Mouse (Mus musculus): Measurements from ENCODE around the gene Wbp1. TPM values are rescaled to one million over a fixed set of nuclear protein-coding genes. Genes with fewer than 3 reads are reported as not detected.

Wbp1 gene
- total and polyA plus RNA-seq, 3 experiments, result 42.4 to 72.8 TPM; not detected in 1

DNA sequence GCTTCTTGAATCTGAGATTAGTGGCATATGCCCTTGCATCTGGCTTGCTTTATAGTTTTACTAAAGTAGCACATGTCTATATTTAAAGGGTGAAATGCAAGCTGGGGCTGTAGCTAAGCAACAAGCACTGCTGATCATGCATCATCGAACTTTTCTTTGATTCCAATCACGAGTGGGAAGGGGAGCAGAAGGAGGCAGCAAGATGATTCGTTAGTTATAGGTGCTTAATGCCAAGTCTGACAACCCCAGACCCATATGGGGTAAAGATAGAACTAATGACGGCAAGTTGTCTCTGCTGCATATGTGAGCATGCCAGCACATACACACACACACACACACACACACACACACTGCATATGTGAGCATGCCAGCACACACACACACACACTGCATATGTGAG is 17.2 kb downstream of the Wbp1 start:
- Histone ChIP-seq H3K27ac (ENCODE audit: control insufficient read depth, low read depth, low read length) (no peak overlapping the region), H3K79me2 (ENCODE audit: control insufficient read depth, insufficient read depth, low read length, poor library complexity) (peaks cover 16% of the 10 kb centered on the region), H3K36me3 (ENCODE audit: control insufficient read depth in 1 of 2, insufficient read depth in 2 of 2, low read length in 2 of 2) (peaks cover 1 to 8% of the 10 kb centered on the region in 2 experiments; a peak in 3 of 4 replicates), H3K27me3 (ENCODE audit: control insufficient read depth in 1 of 2, insufficient read depth in 2 of 2, low read length in 2 of 2) (no peaks in the 10 kb centered on the region), H3K9me3 (replicated peaks; ENCODE audit: insufficient read depth, low read length) (no peaks in the 10 kb centered on the region), H3K4me3 (ENCODE audit: control insufficient read depth in 1 of 2, insufficient read depth in 1 of 2, low read depth in 2 of 2, low read length in 2 of 2) (no peak overlapping the region), H3K4me1 (ENCODE audit: control insufficient read depth in 1 of 2, insufficient read depth in 2 of 2, low read length in 2 of 2) (peaks cover 0 to 7% of the 10 kb centered on the region in 2 experiments; a peak in 3 of 4 replicates), H3K9ac (ENCODE audit: control insufficient read depth, low read depth, low read length, poor library complexity, severe bottlenecking) (no peak overlapping the region)
- TF ChIP-seq ZMIZ1 (IDR thresholded peaks at IDR 0.05; ENCODE audit: low read depth, low read length), result no peak
- no peak for TF ChIP-seq ELF1 (IDR thresholded peaks at IDR 0.05; ENCODE audit: low read depth, low read length)
- no peak for TF ChIP-seq ZNF384 (IDR thresholded peaks at IDR 0.05; ENCODE audit: low read depth, low read length)
- no peak for TF ChIP-seq POLR2AphosphoS5 (IDR thresholded peaks at IDR 0.05; ENCODE audit: borderline replicate concordance, low read depth, low read length)
- TF ChIP-seq HCFC1 (IDR thresholded peaks at IDR 0.05; ENCODE audit: low read depth, low read length), result no peak
- no peak for TF ChIP-seq MYC (IDR thresholded peaks at IDR 0.05; ENCODE audit: low read depth, low read length)
- TF ChIP-seq MYB (IDR thresholded peaks at IDR 0.05; ENCODE audit: low read depth, low read length), result no peak
- no peak for TF ChIP-seq ZC3H11A (IDR thresholded peaks at IDR 0.05; ENCODE audit: low read depth, low read length)
- no peak for TF ChIP-seq TAL1 (IDR thresholded peaks at IDR 0.05; ENCODE audit: low read length)
- no peak for TF ChIP-seq POLR2A (IDR thresholded peaks at IDR 0.05; ENCODE audit: control insufficient read depth in 1 of 2, insufficient read depth in 1 of 2, low read depth in 1 of 2, low read length in 2 of 2, poor library complexity in 1 of 2)
- TF ChIP-seq NELFE (IDR thresholded peaks at IDR 0.05; ENCODE audit: low read depth, low read length), result no peak
- no peak for TF ChIP-seq RAD21 (IDR thresholded peaks at IDR 0.05; ENCODE audit: low read depth, low read length)
- no peak for TF ChIP-seq SMC3 (IDR thresholded peaks at IDR 0.05; ENCODE audit: low read depth, low read length)
- no peak for DNase-seq (ENCODE audit: low read depth, low spot score)

DNA sequence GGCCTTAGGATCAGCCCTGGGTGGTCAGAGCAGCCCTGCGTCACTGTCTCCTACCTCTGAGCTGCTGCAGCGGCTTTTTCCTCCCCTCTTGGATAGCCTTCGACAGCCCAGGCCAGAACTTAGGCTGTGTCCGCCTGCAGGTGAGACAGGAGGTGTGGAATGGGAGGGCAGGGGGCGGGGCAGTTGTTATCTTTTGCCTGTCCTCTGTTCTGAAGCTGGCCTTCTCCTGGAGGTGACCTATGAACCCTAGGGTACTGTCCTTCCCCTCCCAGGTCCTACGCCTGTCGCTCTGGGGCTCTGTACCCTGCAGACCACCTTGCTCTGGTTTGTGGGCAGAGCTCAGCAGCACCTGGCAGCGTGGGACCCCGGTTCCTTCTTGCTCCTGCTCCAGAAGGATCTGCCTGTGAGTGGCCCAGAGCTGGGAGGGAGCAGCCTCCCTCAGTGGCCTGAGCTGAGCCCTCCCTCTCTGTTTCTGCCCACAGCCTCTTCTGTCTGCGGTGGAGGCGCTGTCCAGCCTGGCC is 18.2 kb downstream of the Wbp1 start:
- no peaks in the 10 kb centered on the region for H3K9me3 ChIP-seq (replicated peaks; ENCODE audit: insufficient read depth, low read length)
- no peak for TF ChIP-seq ZKSCAN1 (IDR thresholded peaks at IDR 0.05; ENCODE audit: low read depth, low read length)
- no peak for TF ChIP-seq ZC3H11A (IDR thresholded peaks at IDR 0.05; ENCODE audit: low read depth, low read length)
- no peak for TF ChIP-seq ZNF384 (IDR thresholded peaks at IDR 0.05; ENCODE audit: low read depth, low read length)
- H3K4me1 ChIP-seq (ENCODE audit: control insufficient read depth in 1 of 2, insufficient read depth in 2 of 2, low read length in 2 of 2), result peaks cover 0 to 7% of the 10 kb centered on the region in 2 experiments; a peak in 3 of 4 replicates
- no peak for DNase-seq (ENCODE audit: low read depth, low spot score)
- H3K9ac ChIP-seq (ENCODE audit: control insufficient read depth, low read depth, low read length, poor library complexity, severe bottlenecking), result peak overlapping the region; percentile 76; the same call in 1 of the 2 replicates
- H3K79me2 ChIP-seq (ENCODE audit: control insufficient read depth, insufficient read depth, low read length, poor library complexity), result peaks cover 12% of the 10 kb centered on the region
- H3K36me3 ChIP-seq (ENCODE audit: control insufficient read depth in 1 of 2, insufficient read depth in 2 of 2, low read length in 2 of 2), result peaks cover 1 to 8% of the 10 kb centered on the region in 2 experiments; a peak in 3 of 4 replicates
- no peak overlapping the region for H3K4me3 ChIP-seq (ENCODE audit: control insufficient read depth in 1 of 2, insufficient read depth in 1 of 2, low read depth in 2 of 2, low read length in 2 of 2)
- no peaks in the 10 kb centered on the region for H3K27me3 ChIP-seq (ENCODE audit: control insufficient read depth in 1 of 2, insufficient read depth in 2 of 2, low read length in 2 of 2)
- H3K27ac ChIP-seq (ENCODE audit: control insufficient read depth, low read depth, low read length), result no peak overlapping the region

Measured in MEL (cell line).